In genomic region chr19:28333007-28333766, GRCm38 (mm10) we compare ENCODE assay signal across 16 mouse cellular contexts.
DNase-seq lines count a peak whose midpoint lies in the region; ATAC-seq lines count a peak whose summit lies in the region.
"Had no signal": no experiment of that assay in that cellular context is flagged by ENCODE, and none has a peak within 500 bp of the region (broad histone marks: within the 10 kb centered on the region; RNA-seq: fewer than 3 reads in every experiment).

No protein-coding gene starts in this region.

- peaks cover 16% of the 10 kb centered on the region; the same call in 1 of the 2 replicates for H3K27me3 ChIP-seq in forebrain, embryonic 14.5 days (replicated peaks; ENCODE audit: control insufficient read depth, insufficient read depth, low read length)
- peaks cover 26% of the 10 kb centered on the region for H3K27me3 ChIP-seq in midbrain, embryonic 14.5 days (ENCODE audit: control insufficient read depth, insufficient read depth, low read length)
- H3K27me3 ChIP-seq: liver, embryonic 13.5 days had no signal

- DNase-seq in frontal cortex, postnatal 25 days (ENCODE audit: low spot score in 2 of 2), result no peak
- peak; percentile 39 for DNase-seq in embryo, embryonic 10.5 days (ENCODE audit: low spot score)
- DNase-seq in forebrain, embryonic 14.5 days (ENCODE audit: low spot score), result peak; percentile 81
- DNase-seq in midbrain, embryonic 14.5 days, result peak; percentile 56
- DNase-seq in adipocyte (ENCODE audit: low spot score), result no peak
- DNase-seq in cerebellum, adult 9-11 months, result no peak
- no peak for DNase-seq in thymus, postnatal 36 days
- DNase-seq: adrenal gland, postnatal 14 days; heart, adult 18-20 months; heart, postnatal 36 days; kidney, adult 9 months; liver, embryonic 13.5 days; lung, postnatal 14 days; right cerebral cortex, postnatal 4 days; thymus, postnatal 14 days had no signal

- no peaks in the 10 kb centered on the region for H3K36me3 ChIP-seq in forebrain, embryonic 14.5 days (ENCODE audit: control insufficient read depth, insufficient read depth, low read length)
- no peaks in the 10 kb centered on the region for H3K36me3 ChIP-seq in midbrain, embryonic 14.5 days (ENCODE audit: control insufficient read depth, insufficient read depth, low read length)
- H3K36me3 ChIP-seq: liver, embryonic 13.5 days had no signal

- no peak overlapping the region for H3K9ac ChIP-seq in forebrain, embryonic 14.5 days (ENCODE audit: low read length)
- no peak overlapping the region for H3K9ac ChIP-seq in midbrain, embryonic 14.5 days (replicated peaks; ENCODE audit: low read length)
- H3K9ac ChIP-seq: liver, embryonic 13.5 days had no signal

- H3K4me3 ChIP-seq in forebrain, embryonic 14.5 days (ENCODE audit: low read depth, low read length), result no peak overlapping the region
- no peak overlapping the region for H3K4me3 ChIP-seq in midbrain, embryonic 14.5 days (replicated peaks; ENCODE audit: low read depth, low read length)
- H3K4me3 ChIP-seq: liver, embryonic 13.5 days had no signal

- 5% methylated on average over 11 of the region's 11 CpGs for WGBS in forebrain, embryonic 14.5 days
- WGBS in midbrain, embryonic 14.5 days, result 13% methylated on average over 11 of the region's 11 CpGs

- peaks cover 11% of the 10 kb centered on the region; the same call in 1 of the 2 replicates for H3K4me1 ChIP-seq in forebrain, embryonic 14.5 days (ENCODE audit: control insufficient read depth, insufficient read depth, low read length)
- peaks cover 40% of the 10 kb centered on the region for H3K4me1 ChIP-seq in midbrain, embryonic 14.5 days (ENCODE audit: control insufficient read depth, insufficient read depth, low read length)
- H3K4me1 ChIP-seq: liver, embryonic 13.5 days had no signal

- H3K4me2 ChIP-seq in forebrain, embryonic 14.5 days (ENCODE audit: low read length), result peak overlapping the region; percentile 7; the same call in 1 of the 2 replicates
- no peak overlapping the region for H3K4me2 ChIP-seq in midbrain, embryonic 14.5 days (ENCODE audit: low read length)
- H3K4me2 ChIP-seq: liver, embryonic 13.5 days had no signal

- no peak overlapping the region; the same call in 1 of the 2 replicates for H3K27ac ChIP-seq in forebrain, embryonic 14.5 days (ENCODE audit: low read depth, low read length)
- H3K27ac ChIP-seq in midbrain, embryonic 14.5 days (replicated peaks; ENCODE audit: low read depth, low read length), result no peak overlapping the region; the same call in 1 of the 2 replicates
- H3K27ac ChIP-seq: liver, embryonic 13.5 days had no signal

- no peaks in the 10 kb centered on the region for H3K9me3 ChIP-seq in forebrain, embryonic 14.5 days (replicated peaks; ENCODE audit: control insufficient read depth, low read length)
- no peaks in the 10 kb centered on the region for H3K9me3 ChIP-seq in midbrain, embryonic 14.5 days (ENCODE audit: control insufficient read depth, low read length)
- H3K9me3 ChIP-seq: liver, embryonic 13.5 days had no signal

- peak; percentile 67; the same call in 1 of the 2 replicates for ATAC-seq in frontal cortex, adult (ENCODE audit: low TSS enrichment)
- peak; percentile 80 for ATAC-seq in forebrain, embryonic 14.5 days
- ATAC-seq in midbrain, embryonic 14.5 days (ENCODE audit: low FRiP score, low TSS enrichment), result no peak

Comparison
In these comparisons a context has a peak if more than half of its experiments do, and no peak if none do; other contexts are left out.
1. DNase-seq: peak in embryo, embryonic 10.5 days (single experiment), forebrain, embryonic 14.5 days (single experiment) and midbrain, embryonic 14.5 days (single experiment); none in frontal cortex, postnatal 25 days (0 of 2), adipocyte (single experiment), cerebellum, adult 9-11 months (single experiment) and thymus, postnatal 36 days (0 of 2).